Mouse (Mus musculus) embryonic facial prominence, embryonic 11.5 days (tissue): ENCODE measurements around the gene Slc9a3r2. TPM values are rescaled to one million over a fixed set of nuclear protein-coding genes. Genes with fewer than 3 reads are reported as not detected.

Experiments used
- microRNA-seq: library from miRNA; unstranded; fragments of <30 nt; microRNA quantifications from one replicate; pipeline ENCODE4, GENCODE M21; 2016; ENCODE audit warnings: borderline number of aligned reads
- polyA plus RNA-seq: library from polyadenylated mRNA; unstranded; fragments of >200 nt; fragmentation: Nextera tagmentation; extraction: Ambion mirVana; gene quantifications from 2 replicates; pipeline ENCODE4 v1.2.1, GENCODE M21; 2014

Gene Slc9a3r2
- polyA plus RNA-seq, 1 experiment from 2014 or later, result 48.3 TPM

Small RNAs within 50 kb of the gene (microRNA-seq; reads per million reads assigned to microRNA genes)
- gene Gm24589, result not detected

Other genes starting within 250 kb of the Slc9a3r2 start
- gene Rnps1, start 235.8 kb downstream of the Slc9a3r2 start, polyA plus RNA-seq, result 349 and 363 TPM in 2 replicates
- 74.6 and 77.2 TPM in 2 replicates for gene Eci1, start 223.7 kb downstream of the Slc9a3r2 start, polyA plus RNA-seq
- 1.1 TPM in 2 replicates for gene Dnase1l2, start 207.2 kb downstream of the Slc9a3r2 start, polyA plus RNA-seq
- 10.3 and 11.1 TPM in 2 replicates for gene E4f1, start 180.0 kb downstream of the Slc9a3r2 start, polyA plus RNA-seq
- 53.7 and 54.9 TPM in 2 replicates for gene Pgp, start 179.9 kb downstream of the Slc9a3r2 start, polyA plus RNA-seq
- gene Bricd5, start 176.4 kb downstream of the Slc9a3r2 start, polyA plus RNA-seq, result 0.42 TPM in 1 of 2 replicates, not detected in the other
- 30.3 and 32.0 TPM in 2 replicates for gene Mlst8, start 171.2 kb downstream of the Slc9a3r2 start, polyA plus RNA-seq
- 2.6 and 2.8 TPM in 2 replicates for gene Caskin1, start 161.7 kb downstream of the Slc9a3r2 start, polyA plus RNA-seq
- gene Traf7, start 122.4 kb downstream of the Slc9a3r2 start, polyA plus RNA-seq, result 86.1 and 88.2 TPM in 2 replicates
- 1.4 and 1.8 TPM in 2 replicates for gene Rab26, start 116.1 kb downstream of the Slc9a3r2 start, polyA plus RNA-seq
- gene Pkd1, start 100.5 kb downstream of the Slc9a3r2 start, polyA plus RNA-seq, result 9.6 and 16.6 TPM in 2 replicates
- 46.2 and 56.4 TPM in 2 replicates for gene Tsc2, start 17.7 kb downstream of the Slc9a3r2 start, polyA plus RNA-seq
- gene Nthl1, start 17.6 kb downstream of the Slc9a3r2 start, polyA plus RNA-seq, result 18.6 and 22.9 TPM in 2 replicates
- gene Npw, start 8.1 kb upstream of the Slc9a3r2 start, polyA plus RNA-seq, result 0.48 TPM in 1 of 2 replicates, not detected in the other
- 24.1 and 26.6 TPM in 2 replicates for gene Zfp598, start 19.4 kb upstream of the Slc9a3r2 start, polyA plus RNA-seq
- gene Syngr3, start 39.6 kb upstream of the Slc9a3r2 start, polyA plus RNA-seq, result 6.2 and 6.6 TPM in 2 replicates
- 46.8 and 52.4 TPM in 2 replicates for gene Gfer, start 45.8 kb upstream of the Slc9a3r2 start, polyA plus RNA-seq
- gene Noxo1, start 45.9 kb upstream of the Slc9a3r2 start, polyA plus RNA-seq, result 1.1 and 2.7 TPM in 2 replicates
- 96.3 and 102 TPM in 2 replicates for gene Tbl3, start 57.3 kb upstream of the Slc9a3r2 start, polyA plus RNA-seq
- 0.18 and 0.24 TPM in 2 replicates for gene Rnf151, start 67.7 kb upstream of the Slc9a3r2 start, polyA plus RNA-seq
- 1,371 and 1,480 TPM in 2 replicates for gene Rps2, start 67.8 kb upstream of the Slc9a3r2 start, polyA plus RNA-seq
- gene Ndufb10, start 74.2 kb upstream of the Slc9a3r2 start, polyA plus RNA-seq, result 191 and 217 TPM in 2 replicates
- not detected in 2 replicates for gene Rpl3l, start 77.5 kb upstream of the Slc9a3r2 start, polyA plus RNA-seq
- 23.6 and 24.3 TPM in 2 replicates for gene Msrb1, start 86.3 kb upstream of the Slc9a3r2 start, polyA plus RNA-seq
- gene Hs3st6, start 102.7 kb upstream of the Slc9a3r2 start, polyA plus RNA-seq, result 4.3 and 4.7 TPM in 2 replicates
- not detected in 2 replicates for gene Meiob, start 154.0 kb upstream of the Slc9a3r2 start, polyA plus RNA-seq
- 23.2 and 24.1 TPM in 2 replicates for gene Hagh, start 189.8 kb upstream of the Slc9a3r2 start, polyA plus RNA-seq
- gene Fahd1, start 200.0 kb upstream of the Slc9a3r2 start, polyA plus RNA-seq, result 21.7 and 23.0 TPM in 2 replicates
- gene Igfals, start 215.7 kb upstream of the Slc9a3r2 start, polyA plus RNA-seq, result 0.14 TPM in 2 replicates
- gene Nubp2, start 236.0 kb upstream of the Slc9a3r2 start, polyA plus RNA-seq, result 61.0 and 63.9 TPM in 2 replicates
- 34.8 and 39.8 TPM in 2 replicates for gene Spsb3, start 236.3 kb upstream of the Slc9a3r2 start, polyA plus RNA-seq
- gene Eme2, start 244.8 kb upstream of the Slc9a3r2 start, polyA plus RNA-seq, result 15.9 and 18.2 TPM in 2 replicates
- 68.6 and 84.7 TPM in 2 replicates for gene Mrps34, start 244.8 kb upstream of the Slc9a3r2 start, polyA plus RNA-seq
- gene Nme3, start 246.2 kb upstream of the Slc9a3r2 start, polyA plus RNA-seq, result 49.4 and 52.8 TPM in 2 replicates